Comparison of ENCODE assay signal across 8 mouse cellular contexts in the genomic region with DNA sequence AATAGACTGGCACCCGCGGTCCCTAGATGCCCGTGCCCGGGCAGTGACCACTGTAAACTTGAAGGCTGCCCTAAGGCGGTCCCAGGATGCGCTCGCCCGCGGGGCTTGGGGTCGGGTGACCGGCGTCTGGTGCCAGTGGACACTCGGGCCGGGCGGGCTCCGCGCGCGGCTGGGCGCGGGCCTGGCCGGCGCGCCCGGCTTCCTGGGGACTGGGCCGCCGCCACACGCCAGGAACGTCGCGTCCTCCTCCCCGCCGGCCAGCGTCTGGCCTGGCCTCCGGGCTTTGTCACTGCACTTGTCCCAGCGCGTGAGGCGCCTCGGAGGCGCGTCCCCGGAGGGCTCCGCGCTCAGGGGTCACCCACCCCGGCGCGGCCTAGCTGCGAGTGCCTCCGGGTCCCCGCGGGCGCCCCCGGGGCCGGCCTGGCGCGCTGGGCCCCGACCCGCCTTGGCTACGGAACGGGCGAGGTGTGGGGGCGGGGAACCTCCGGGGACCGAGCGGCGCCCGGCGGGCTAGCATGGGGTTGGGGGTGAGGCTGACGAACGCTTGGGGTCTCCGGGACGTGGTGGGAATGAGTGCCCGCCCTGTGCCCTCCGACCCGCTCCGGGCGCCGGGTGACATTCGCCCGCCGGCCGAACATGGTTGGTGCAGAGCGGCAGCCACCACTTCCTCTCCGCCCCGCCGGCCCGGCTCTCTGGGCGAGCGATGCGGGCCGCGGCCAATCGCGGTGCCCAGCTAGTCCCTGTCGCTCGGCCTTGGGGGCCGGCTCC. TPM values are rescaled to one million over a fixed set of nuclear protein-coding genes. Genes with fewer than 3 reads are reported as not detected.
A peak's percentile ranks its signal among the peaks of the same experiment; 100 is the strongest.
DNase-seq lines count a peak whose midpoint lies in the region; ATAC-seq lines count a peak whose summit lies in the region.

No protein-coding gene starts in this region.

- no peaks in the 10 kb centered on the region for H3K36me3 ChIP-seq in embryonic facial prominence, embryonic 10.5 days (replicated peaks)
- H3K36me3 ChIP-seq in limb, embryonic 12.5 days = no peaks in the 10 kb centered on the region
- no peaks in the 10 kb centered on the region for H3K36me3 ChIP-seq in midbrain, embryonic 13.5 days

- peak; percentile 56 for DNase-seq in adrenal gland, adult 8-10 months
- DNase-seq in embryonic facial prominence, embryonic 10.5 days (ENCODE audit: low spot score) = peak; percentile 82
- peak; percentile 98 for DNase-seq in heart, adult 11 months
- peak; percentile 71 for DNase-seq in kidney, adult 11 months
- peak; percentile 57 for DNase-seq in skeletal muscle tissue, adult 2 months (ENCODE audit: low read depth, low spot score)
- DNase-seq in c-Kit-positive CD71-positive TER-119-positive erythroid progenitor cells, embryonic 14.5 days (ENCODE audit: low spot score) = no peak

- under 1% methylated on average over 95 of the region's 97 CpGs for WGBS in embryonic facial prominence, embryonic 10.5 days
- WGBS in limb, embryonic 12.5 days = under 1% methylated on average over 84 of the region's 97 CpGs
- under 1% methylated on average over 96 of the region's 97 CpGs for WGBS in midbrain, embryonic 13.5 days

- peak overlapping the region; percentile 82 for H3K4me2 ChIP-seq in limb, embryonic 12.5 days
- H3K4me2 ChIP-seq in midbrain, embryonic 13.5 days (replicated peaks) = peak overlapping the region; percentile 85

- H3K27me3 ChIP-seq in embryonic facial prominence, embryonic 10.5 days (replicated peaks; ENCODE audit: low read depth, poor library complexity, severe bottlenecking) = no peaks in the 10 kb centered on the region
- no peaks in the 10 kb centered on the region for H3K27me3 ChIP-seq in limb, embryonic 12.5 days
- no peaks in the 10 kb centered on the region for H3K27me3 ChIP-seq in midbrain, embryonic 13.5 days

- H3K9ac ChIP-seq in limb, embryonic 12.5 days (replicated peaks) = peak overlapping the region; percentile 98
- H3K9ac ChIP-seq in midbrain, embryonic 13.5 days (replicated peaks) = peak overlapping the region; percentile 96

- H3K4me1 ChIP-seq in embryonic facial prominence, embryonic 10.5 days = peaks cover 23% of the 10 kb centered on the region
- peaks cover 27% of the 10 kb centered on the region for H3K4me1 ChIP-seq in limb, embryonic 12.5 days (replicated peaks)
- peaks cover 15% of the 10 kb centered on the region for H3K4me1 ChIP-seq in midbrain, embryonic 13.5 days (replicated peaks)

- peak overlapping the region; percentile 98 for H3K27ac ChIP-seq in embryonic facial prominence, embryonic 10.5 days (replicated peaks)
- H3K27ac ChIP-seq in limb, embryonic 12.5 days = peak overlapping the region; percentile 95
- H3K27ac ChIP-seq in midbrain, embryonic 13.5 days = peak overlapping the region; percentile 88

- H3K4me3 ChIP-seq in embryonic facial prominence, embryonic 10.5 days = peak overlapping the region; percentile 92
- H3K4me3 ChIP-seq in limb, embryonic 12.5 days (replicated peaks) = peak overlapping the region; percentile 96
- peak overlapping the region; percentile 81 for H3K4me3 ChIP-seq in midbrain, embryonic 13.5 days (replicated peaks)

- H3K9me3 ChIP-seq in embryonic facial prominence, embryonic 10.5 days = peaks cover 4% of the 10 kb centered on the region; the same call in 1 of the 2 replicates
- peaks cover 6% of the 10 kb centered on the region for H3K9me3 ChIP-seq in limb, embryonic 12.5 days
- 0 out of 2 replicates have a peak, but pooled peaks cover 6% of the 10 kb centered on the region for H3K9me3 ChIP-seq in midbrain, embryonic 13.5 days

- ATAC-seq in limb, embryonic 12.5 days (ENCODE audit: insufficient number of reproducible peaks, insufficient read depth, low FRiP score, low TSS enrichment, low read depth) = peak; percentile 26; the same call in 1 of the 2 replicates
- peak; percentile 82 for ATAC-seq in midbrain, embryonic 13.5 days

RNA-seq across cellular contexts. Expression of a gene that starts 1.2 kb away (rescaled TPM):
- total RNA-seq in adrenal gland, adult 8-10 months (2022) = 10 to 100 TPM; 55.9 to 62.2 (median 60.3) TPM
- 9.7 TPM in 2 replicates for polyA plus RNA-seq in embryonic facial prominence, embryonic 10.5 days (2016; fragmentation: Nextera tagmentation; extraction: Ambion mirVana)
- polyA plus RNA-seq in limb, embryonic 12.5 days (2016; fragmentation: Nextera tagmentation; extraction: Ambion mirVana) = 13.3 and 13.6 TPM in 2 replicates
- 8.1 and 9.8 TPM in 2 replicates for polyA plus RNA-seq in midbrain, embryonic 13.5 days (2015; fragmentation: Nextera tagmentation; extraction: Ambion mirVana)
